Mouse (Mus musculus) leukemia stem cell, adult 10-12 weeks (primary cell): ENCODE results near the gene Trim15. TPM values are rescaled to one million over a fixed set of nuclear protein-coding genes. Genes with fewer than 3 reads are reported as not detected.

Experiments used
- polyA plus RNA-seq: library from polyadenylated mRNA; stranded (reverse); fragments of >175 nt; gene quantifications from 2 replicates; pipeline ENCODE4 v1.2.3, GENCODE M21; 2012; ENCODE audit warnings: low replicate concordance

The Trim15 gene
- polyA plus RNA-seq: 0.34 and 0.50 TPM in 2 replicates

GRCm38 (mm10) chr17:36866719-36867527 is at the start of gene Trim15:
Gene Trim15 (minus strand): TSS chr17:36867210.

DNA sequence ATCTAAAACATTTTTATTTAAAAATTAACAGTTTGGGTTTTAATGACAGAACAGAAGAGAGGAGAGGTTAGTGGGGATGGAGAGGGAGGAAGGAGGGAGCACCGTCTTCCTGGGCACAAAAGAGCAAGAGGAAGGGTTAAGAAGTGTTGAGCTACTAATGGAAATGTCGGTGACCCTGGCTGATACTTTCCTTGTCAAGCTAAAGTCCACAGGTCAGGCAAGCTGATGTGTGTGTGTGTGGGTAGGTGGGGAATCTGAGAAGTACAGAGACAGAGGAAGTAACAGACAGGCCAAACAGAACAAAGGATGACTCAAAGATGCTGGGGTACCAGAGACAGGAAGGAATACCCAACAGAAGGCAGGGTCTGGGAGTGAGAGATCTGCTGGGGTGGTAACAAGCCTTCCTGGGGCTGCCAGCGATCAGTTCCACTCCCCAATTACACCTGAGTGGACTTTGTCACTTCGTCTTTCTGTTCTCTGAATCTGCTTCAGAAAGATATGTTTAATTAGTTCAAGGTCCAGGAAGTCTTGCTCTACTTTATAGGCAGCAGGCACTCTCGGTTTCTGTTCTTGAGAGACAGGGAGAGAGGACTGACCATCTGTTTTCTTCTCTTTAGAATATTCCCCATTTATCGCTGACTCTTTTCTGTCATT is 30.7 kb upstream of the Trim15 start, which contains the start of gene Trim31:
TSS of gene Trim31 (plus strand) at position 567 of the 654 bp plus-strand sequence.

GRCm38 (mm10) chr17:36890073-36890903 is 23.3 kb upstream of the Trim15 start, which contains the start of gene Trim40:
Gene Trim40 (minus strand): TSS chr17:36890123.

DNA sequence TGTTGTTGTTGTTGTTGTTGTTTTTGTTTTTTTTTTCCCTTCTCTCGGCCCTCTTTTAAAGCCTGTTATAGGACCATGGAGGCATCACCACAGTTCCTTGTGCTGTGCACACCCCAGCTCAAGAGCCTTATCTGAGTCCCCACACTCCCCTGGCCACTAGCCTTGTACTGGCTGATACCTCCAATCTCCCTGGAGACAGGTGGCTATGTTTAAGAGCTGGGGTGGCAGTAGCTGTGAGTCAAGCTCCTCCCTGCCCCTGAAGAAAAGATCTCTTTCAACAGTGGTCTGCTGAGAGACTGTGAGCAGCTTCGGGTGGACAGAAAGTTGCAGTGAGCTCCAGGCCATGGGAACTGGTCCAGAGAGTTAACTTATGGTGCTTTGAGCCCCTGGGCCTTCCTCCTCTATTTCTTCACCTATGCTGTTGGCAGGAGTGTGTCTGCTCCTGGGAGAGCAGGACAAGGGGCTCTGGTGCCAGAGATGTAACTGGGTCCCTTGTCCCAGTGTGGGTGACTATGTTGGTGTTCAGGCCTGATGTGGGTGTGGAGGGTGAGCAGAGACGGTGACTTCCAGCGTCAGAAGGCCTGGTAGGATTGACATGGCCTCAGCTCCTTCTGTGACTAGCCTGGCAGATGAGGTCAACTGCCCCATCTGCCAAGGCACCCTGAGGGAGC is 2.4 kb upstream of the Trim15 start, which contains the start of gene Trim10:
TSS of gene Trim10 (plus strand) at position 291 of the 671 bp plus-strand sequence.

DNA sequence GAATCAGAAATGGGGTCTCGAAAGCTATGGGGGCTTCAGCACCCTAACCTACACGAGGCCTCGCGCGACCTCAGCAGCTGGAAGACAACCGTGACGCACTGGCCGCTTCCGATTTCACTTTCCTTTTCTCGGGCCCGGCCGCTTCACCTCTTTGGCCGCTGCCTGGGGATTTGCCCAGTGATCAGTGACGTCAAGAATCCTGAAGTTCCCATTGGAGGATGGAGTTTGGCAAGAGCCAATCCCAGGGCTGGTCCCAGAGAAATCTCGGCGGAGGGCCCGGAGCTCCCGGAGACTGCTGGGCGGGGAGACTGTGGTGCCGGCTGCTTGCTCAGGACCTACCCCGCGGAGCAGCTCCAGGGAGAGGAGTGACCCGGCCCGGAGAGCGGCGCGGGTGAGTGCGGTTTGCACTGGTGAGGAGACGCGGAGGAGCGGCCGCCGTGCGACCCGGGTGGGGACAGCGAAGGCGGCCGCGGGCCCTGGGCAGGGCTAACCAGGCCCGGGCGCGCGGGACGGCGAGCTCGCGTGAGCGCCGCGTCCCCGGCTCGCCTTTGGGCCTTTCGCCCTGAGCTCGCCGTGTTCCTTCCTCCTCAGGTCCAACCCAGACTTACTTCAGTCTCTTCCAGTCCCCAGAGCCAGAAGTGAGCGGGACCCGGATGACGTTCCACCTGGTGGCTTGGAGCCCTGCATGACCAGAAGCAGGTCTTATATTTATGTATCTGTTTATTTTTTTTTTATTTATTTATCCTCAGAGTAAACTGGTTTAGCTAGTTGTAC is 29.9 kb downstream of the Trim15 start, which contains the start of gene Trim26:
TSS of gene Trim26 (plus strand) at position 261 of the 774 bp plus-strand sequence.

GRCm38 (mm10) chr17:36811871-36812270 is 55.1 kb downstream of the Trim15 start, which contains the start of gene H2-M10.6:
Gene H2-M10.6 (plus strand): TSS chr17:36812171.

Other genes starting within 250 kb of the Trim15 start
- gene H2-M9, start 224.5 kb downstream of the Trim15 start, polyA plus RNA-seq: not detected in 2 replicates
- not detected in 2 replicates for gene H2-M1, start 195.0 kb downstream of the Trim15 start, polyA plus RNA-seq
- not detected in 2 replicates for gene H2-M10.5, start 94.3 kb downstream of the Trim15 start, polyA plus RNA-seq
- not detected in 2 replicates for gene H2-M10.6, start 55.0 kb downstream of the Trim15 start, polyA plus RNA-seq
- 19.6 and 19.7 TPM in 2 replicates for gene Trim26, start 30.1 kb downstream of the Trim15 start, polyA plus RNA-seq
- gene Trim10, start 2.4 kb upstream of the Trim15 start, polyA plus RNA-seq: 9.5 and 47.5 TPM in 2 replicates
- gene Trim40, start 22.9 kb upstream of the Trim15 start, polyA plus RNA-seq: not detected in 2 replicates
- not detected in 2 replicates for gene Trim31, start 30.9 kb upstream of the Trim15 start, polyA plus RNA-seq
- gene Rnf39, start 75.7 kb upstream of the Trim15 start, polyA plus RNA-seq: 0.11 TPM in 1 of 2 replicates, not detected in the other
- 87.0 and 326 TPM in 2 replicates for gene Ppp1r11, start 84.5 kb upstream of the Trim15 start, polyA plus RNA-seq
- 1.0 and 4.8 TPM in 2 replicates for gene Znrd1, start 91.3 kb upstream of the Trim15 start, polyA plus RNA-seq
- 0.19 TPM in 1 of 2 replicates, not detected in the other for gene Znrd1as, start 91.4 kb upstream of the Trim15 start, polyA plus RNA-seq
- gene 2410137M14Rik, start 114.0 kb upstream of the Trim15 start, polyA plus RNA-seq: not detected in 2 replicates
- 0.07 TPM in 1 of 2 replicates, not detected in the other for gene H2-M5, start 122.3 kb upstream of the Trim15 start, polyA plus RNA-seq
- gene Zfp57, start 134.0 kb upstream of the Trim15 start, polyA plus RNA-seq: 0.12 and 0.82 TPM in 2 replicates
- gene Mog, start 156.2 kb upstream of the Trim15 start, polyA plus RNA-seq: not detected in 2 replicates
- gene Gabbr1, start 178.8 kb upstream of the Trim15 start, polyA plus RNA-seq: 15.3 and 37.9 TPM in 2 replicates
- gene Olfr90, start 221.3 kb upstream of the Trim15 start, polyA plus RNA-seq: not detected in 2 replicates
- not detected in 2 replicates for gene Olfr91, start 231.1 kb upstream of the Trim15 start, polyA plus RNA-seq